Mouse (Mus musculus): ENCODE measurements around the gene Sec24a. TPM values are rescaled to one million over a fixed set of nuclear protein-coding genes. Genes with fewer than 3 reads are reported as not detected.

Gene Sec24a
- polyA plus RNA-seq, 1 experiment from 2014 or later: 15.9 TPM

Other genes starting within 250 kb of the Sec24a start
- gene Phykpl, start 178.9 kb downstream of the Sec24a start, polyA plus RNA-seq (2016; fragmentation: Nextera tagmentation; extraction: Ambion mirVana): 14.4 and 16.1 TPM in 2 replicates
- gene Hnrnpab, start 156.8 kb downstream of the Sec24a start, polyA plus RNA-seq (2016; fragmentation: Nextera tagmentation; extraction: Ambion mirVana): 734 and 808 TPM in 2 replicates
- 121 and 122 TPM in 2 replicates for gene Nhp2, start 143.9 kb downstream of the Sec24a start, polyA plus RNA-seq (2016; fragmentation: Nextera tagmentation; extraction: Ambion mirVana)
- 57.6 and 57.7 TPM in 2 replicates for gene Rmnd5b, start 127.7 kb downstream of the Sec24a start, polyA plus RNA-seq (2016; fragmentation: Nextera tagmentation; extraction: Ambion mirVana)
- 15.1 and 16.8 TPM in 2 replicates for gene N4bp3, start 112.8 kb downstream of the Sec24a start, polyA plus RNA-seq (2016; fragmentation: Nextera tagmentation; extraction: Ambion mirVana)
- gene D930048N14Rik, start 112.7 kb downstream of the Sec24a start, polyA plus RNA-seq (2016; fragmentation: Nextera tagmentation; extraction: Ambion mirVana): 1.2 and 1.4 TPM in 2 replicates
- 101 and 112 TPM in 2 replicates for gene 0610009B22Rik, start 74.8 kb downstream of the Sec24a start, polyA plus RNA-seq (2016; fragmentation: Nextera tagmentation; extraction: Ambion mirVana)
- 144 and 146 TPM in 2 replicates for gene Sar1b, start 53 bp upstream of the Sec24a start, polyA plus RNA-seq (2016; fragmentation: Nextera tagmentation; extraction: Ambion mirVana)
- gene Jade2, start 94.0 kb upstream of the Sec24a start, polyA plus RNA-seq (2016; fragmentation: Nextera tagmentation; extraction: Ambion mirVana): 0.23 and 0.32 TPM in 2 replicates
- 111 and 112 TPM in 2 replicates for gene Cdkn2aipnl, start 204.0 kb upstream of the Sec24a start, polyA plus RNA-seq (2016; fragmentation: Nextera tagmentation; extraction: Ambion mirVana)
- 254 and 259 TPM in 2 replicates for gene Ube2b, start 237.1 kb upstream of the Sec24a start, polyA plus RNA-seq (2016; fragmentation: Nextera tagmentation; extraction: Ambion mirVana)
- 19.5 and 19.6 TPM in 2 replicates for gene Cdkl3, start 240.6 kb upstream of the Sec24a start, polyA plus RNA-seq (2016; fragmentation: Nextera tagmentation; extraction: Ambion mirVana)